In the genomic region with DNA sequence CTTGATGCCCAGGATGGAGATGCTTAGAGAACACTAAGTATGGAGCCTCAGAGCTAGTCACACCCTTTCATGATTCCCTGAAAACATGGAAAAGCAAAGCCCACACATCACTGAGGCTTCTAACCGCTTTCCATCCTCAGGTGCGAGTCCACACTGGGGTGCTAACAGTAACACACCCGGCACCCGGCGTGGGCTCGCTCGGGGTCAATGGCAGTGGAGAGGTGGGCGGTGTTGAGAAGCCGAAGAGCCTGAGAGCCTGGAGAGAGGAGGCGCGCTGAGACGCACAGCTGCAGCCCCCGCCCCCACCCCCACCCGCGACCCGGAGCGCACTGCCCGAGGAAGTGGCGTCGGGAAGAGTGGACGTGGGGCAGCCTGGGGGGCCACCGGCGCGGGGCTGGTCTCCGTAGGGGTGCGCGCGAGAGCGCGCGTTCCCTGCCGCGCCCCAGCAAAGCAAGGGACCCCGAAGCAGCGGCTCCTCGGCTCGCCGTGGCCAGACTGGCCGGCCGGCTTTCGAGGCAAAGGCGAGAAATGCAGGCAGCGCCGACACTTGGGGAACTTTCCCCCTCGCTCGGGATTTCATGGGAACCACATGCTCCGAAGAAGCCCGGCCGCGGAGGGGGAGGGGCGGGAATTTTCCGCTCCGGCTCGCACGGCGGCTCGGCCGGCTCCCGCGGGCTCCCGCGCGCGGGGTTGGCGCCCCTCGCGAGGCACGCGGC, we compare ENCODE assay signal across 8 mouse cellular contexts.
DNase-seq lines count a peak whose midpoint lies in the region; ATAC-seq lines count a peak whose summit lies in the region.

No protein-coding gene starts in this region.

- peak overlapping the region; percentile 70 for H3K4me3 ChIP-seq in forebrain, embryonic 13.5 days
- peak overlapping the region; percentile 58 for H3K4me3 ChIP-seq in hindbrain, embryonic 12.5 days
- peak overlapping the region; percentile 73 for H3K4me3 ChIP-seq in limb, embryonic 12.5 days (replicated peaks)
- H3K4me3 ChIP-seq in midbrain, embryonic 14.5 days (replicated peaks; ENCODE audit: low read depth, low read length) = peak overlapping the region; percentile 68

- H3K27ac ChIP-seq in forebrain, embryonic 13.5 days = peak overlapping the region; percentile 84
- H3K27ac ChIP-seq in hindbrain, embryonic 12.5 days = peak overlapping the region; percentile 89
- H3K27ac ChIP-seq in limb, embryonic 12.5 days = peak overlapping the region; percentile 97
- peak overlapping the region; percentile 95 for H3K27ac ChIP-seq in midbrain, embryonic 14.5 days (replicated peaks; ENCODE audit: low read depth, low read length)

- DNase-seq in adrenal gland, adult (ENCODE audit: inconsistent age in 2 of 2, low spot score in 1 of 2) = peak; percentile 74 to 84
- DNase-seq in adrenal gland, postnatal 4 days (ENCODE audit: low spot score in 2 of 2) = no peak
- DNase-seq in midbrain, embryonic 14.5 days = peak; percentile 84
- peak; percentile 60 for DNase-seq in urinary bladder, postnatal 25 days (ENCODE audit: low spot score)

- H3K9me3 ChIP-seq in forebrain, embryonic 13.5 days (replicated peaks) = no peaks in the 10 kb centered on the region
- H3K9me3 ChIP-seq in hindbrain, embryonic 12.5 days (replicated peaks) = no peaks in the 10 kb centered on the region
- no peaks in the 10 kb centered on the region for H3K9me3 ChIP-seq in limb, embryonic 12.5 days
- no peaks in the 10 kb centered on the region for H3K9me3 ChIP-seq in midbrain, embryonic 14.5 days (ENCODE audit: control insufficient read depth, low read length)

- H3K36me3 ChIP-seq in forebrain, embryonic 13.5 days (ENCODE audit: poor library complexity, severe bottlenecking) = no peaks in the 10 kb centered on the region
- no peaks in the 10 kb centered on the region for H3K36me3 ChIP-seq in hindbrain, embryonic 12.5 days
- no peaks in the 10 kb centered on the region for H3K36me3 ChIP-seq in limb, embryonic 12.5 days
- no peaks in the 10 kb centered on the region for H3K36me3 ChIP-seq in midbrain, embryonic 14.5 days (ENCODE audit: control insufficient read depth, insufficient read depth, low read length)

- H3K4me2 ChIP-seq in forebrain, embryonic 13.5 days = peak overlapping the region; percentile 92
- H3K4me2 ChIP-seq in hindbrain, embryonic 12.5 days (replicated peaks) = peak overlapping the region; percentile 81
- H3K4me2 ChIP-seq in limb, embryonic 12.5 days = peak overlapping the region; percentile 91
- peak overlapping the region; percentile 86 for H3K4me2 ChIP-seq in midbrain, embryonic 14.5 days (ENCODE audit: low read length)

- ATAC-seq in cerebellum, adult (ENCODE audit: insufficient number of reproducible peaks, low FRiP score, low TSS enrichment) = 0 out of 2 replicates have a peak, but pooled peaks have one; percentile 5
- ATAC-seq in forebrain, embryonic 13.5 days = peak; percentile 23
- peak; percentile 21; the same call in 1 of the 2 replicates for ATAC-seq in hindbrain, embryonic 12.5 days (ENCODE audit: low FRiP score)
- 0 out of 2 replicates have a peak, but pooled peaks have one; percentile 6 for ATAC-seq in limb, embryonic 12.5 days (ENCODE audit: insufficient number of reproducible peaks, insufficient read depth, low FRiP score, low TSS enrichment, low read depth)
- peak; percentile 32; the same call in 1 of the 2 replicates for ATAC-seq in midbrain, embryonic 14.5 days (ENCODE audit: low FRiP score, low TSS enrichment)

- WGBS in forebrain, embryonic 13.5 days = under 1% methylated on average over 63 of the region's 69 CpGs
- WGBS in hindbrain, embryonic 12.5 days = 0% methylated on average over 69 of the region's 69 CpGs
- WGBS in limb, embryonic 12.5 days = under 1% methylated on average over 69 of the region's 69 CpGs
- WGBS in midbrain, embryonic 14.5 days = 1% methylated on average over 67 of the region's 69 CpGs

- H3K9ac ChIP-seq in forebrain, embryonic 13.5 days = peak overlapping the region; percentile 77
- H3K9ac ChIP-seq in hindbrain, embryonic 12.5 days = peak overlapping the region; percentile 87
- peak overlapping the region; percentile 84 for H3K9ac ChIP-seq in limb, embryonic 12.5 days (replicated peaks)
- peak overlapping the region; percentile 87 for H3K9ac ChIP-seq in midbrain, embryonic 14.5 days (replicated peaks; ENCODE audit: low read length)

- H3K4me1 ChIP-seq in forebrain, embryonic 13.5 days = peaks cover 28% of the 10 kb centered on the region
- H3K4me1 ChIP-seq in hindbrain, embryonic 12.5 days = peaks cover 28% of the 10 kb centered on the region
- H3K4me1 ChIP-seq in limb, embryonic 12.5 days (replicated peaks) = peaks cover 51% of the 10 kb centered on the region
- peaks cover 18% of the 10 kb centered on the region for H3K4me1 ChIP-seq in midbrain, embryonic 14.5 days (ENCODE audit: control insufficient read depth, insufficient read depth, low read length)

- H3K27me3 ChIP-seq in forebrain, embryonic 13.5 days = peaks cover 24% of the 10 kb centered on the region
- peaks cover 31% of the 10 kb centered on the region for H3K27me3 ChIP-seq in hindbrain, embryonic 12.5 days
- H3K27me3 ChIP-seq in limb, embryonic 12.5 days = peaks cover 23% of the 10 kb centered on the region
- peaks cover 13% of the 10 kb centered on the region; the same call in 1 of the 2 replicates for H3K27me3 ChIP-seq in midbrain, embryonic 14.5 days (ENCODE audit: control insufficient read depth, insufficient read depth, low read length)

Comparison
In these comparisons a context has a peak if more than half of its experiments do, and no peak if none do; other contexts are left out.
1. DNase-seq: peak in adrenal gland, adult (2 of 2), midbrain, embryonic 14.5 days (single experiment) and urinary bladder, postnatal 25 days (single experiment); none in adrenal gland, postnatal 4 days (0 of 2).
2. Peak in every context shown above with its lines, with median percentiles within 50 percentile points of each other: ATAC-seq, H3K27ac ChIP-seq, H3K4me2 ChIP-seq, H3K4me3 ChIP-seq and H3K9ac ChIP-seq.